26 mouse cellular contexts compared by ENCODE assay signal in the genomic region with DNA sequence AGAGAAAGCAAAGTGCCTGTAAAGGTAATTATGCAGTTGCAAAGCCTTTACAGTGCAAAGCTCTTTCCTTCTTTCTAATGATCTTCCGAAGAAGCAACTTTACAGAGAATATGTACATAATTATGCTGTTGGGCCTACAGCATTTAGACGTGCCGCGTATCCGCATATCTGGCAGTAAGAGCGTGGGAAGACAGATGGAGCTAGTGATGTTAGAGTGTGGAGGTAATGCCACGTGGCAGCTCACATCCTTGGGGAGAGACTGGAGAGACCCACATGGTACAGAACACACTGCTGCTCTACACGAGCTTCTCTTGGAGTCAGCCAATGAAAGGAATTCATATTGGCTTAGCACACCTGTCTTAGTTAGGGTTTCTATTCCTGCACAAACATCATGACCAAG. TPM values are rescaled to one million over a fixed set of nuclear protein-coding genes. Genes with fewer than 3 reads are reported as not detected.
DNase-seq lines count a peak whose midpoint lies in the region; ATAC-seq and TF ChIP-seq lines count a peak whose summit lies in the region.
"Had no signal": no experiment of that assay in that cellular context is flagged by ENCODE, and none has a peak within 500 bp of the region (broad histone marks: within the 10 kb centered on the region; RNA-seq: fewer than 3 reads in every experiment).

No protein-coding gene starts in this region.

- H3K36me3 ChIP-seq in forebrain, postnatal 0 days (ENCODE audit: insufficient read depth) = no peaks in the 10 kb centered on the region
- no peaks in the 10 kb centered on the region for H3K36me3 ChIP-seq in forebrain, embryonic 11.5 days (ENCODE audit: control insufficient read depth, insufficient read depth, low read length)
- H3K36me3 ChIP-seq: embryonic facial prominence, embryonic 13.5 days; heart, embryonic 13.5 days; kidney, embryonic 15.5 days; midbrain, embryonic 15.5 days; neural tube, embryonic 12.5 days had no signal

- no peak overlapping the region for H3K4me3 ChIP-seq in forebrain, postnatal 0 days (ENCODE audit: low read depth, low read length)
- no peak overlapping the region for H3K4me3 ChIP-seq in forebrain, embryonic 11.5 days (ENCODE audit: low read depth, low read length)
- H3K4me3 ChIP-seq: embryonic facial prominence, embryonic 13.5 days; heart, adult 2 months; heart, embryonic 13.5 days; kidney, embryonic 15.5 days; midbrain, embryonic 15.5 days; neural tube, embryonic 12.5 days had no signal

- no peak overlapping the region for H3K27ac ChIP-seq in forebrain, postnatal 0 days (ENCODE audit: low read depth, low read length)
- no peak overlapping the region for H3K27ac ChIP-seq in forebrain, embryonic 11.5 days (ENCODE audit: low read depth, low read length)
- H3K27ac ChIP-seq: embryonic facial prominence, embryonic 13.5 days; heart, adult 2 months; heart, embryonic 13.5 days; kidney, embryonic 15.5 days; macrophage; midbrain, embryonic 15.5 days; neural tube, embryonic 12.5 days had no signal

- ATAC-seq in forebrain, postnatal 0 days = peak; percentile 87
- ATAC-seq in forebrain, embryonic 11.5 days (replicated peaks; ENCODE audit: low FRiP score) = no peak
- ATAC-seq: CD4-positive, CD25-positive, alpha-beta regulatory T cell, adult 4 months; liver, postnatal 0 days; lung, postnatal 0 days; midbrain, embryonic 15.5 days; Patski had no signal

- no peak for TF ChIP-seq CTCF in forebrain, postnatal 0 days (IDR thresholded peaks at IDR 0.05; ENCODE audit: low read depth)

- no peak overlapping the region for H3K4me2 ChIP-seq in forebrain, postnatal 0 days (ENCODE audit: low read depth)
- no peak overlapping the region for H3K4me2 ChIP-seq in forebrain, embryonic 11.5 days (ENCODE audit: low read depth, low read length, severe bottlenecking)
- H3K4me2 ChIP-seq: embryonic facial prominence, embryonic 13.5 days; heart, embryonic 13.5 days; kidney, embryonic 15.5 days; midbrain, embryonic 15.5 days; neural tube, embryonic 12.5 days had no signal

- H3K27me3 ChIP-seq in forebrain, postnatal 0 days (ENCODE audit: insufficient read depth, low read length) = no peaks in the 10 kb centered on the region
- H3K27me3 ChIP-seq in forebrain, embryonic 11.5 days (ENCODE audit: control insufficient read depth, insufficient read depth, low read length) = no peaks in the 10 kb centered on the region
- H3K27me3 ChIP-seq: embryonic facial prominence, embryonic 13.5 days; heart, embryonic 13.5 days; kidney, embryonic 15.5 days; midbrain, embryonic 15.5 days; neural tube, embryonic 12.5 days; Patski had no signal

- whole genome bisulfite sequencing in forebrain, postnatal 0 days = 64% methylated on average over 8 of the region's 8 CpGs
- 94% methylated on average over 8 of the region's 8 CpGs for WGBS in forebrain, embryonic 11.5 days

- no peaks in the 10 kb centered on the region for H3K4me1 ChIP-seq in forebrain, postnatal 0 days (ENCODE audit: insufficient read depth)
- H3K4me1 ChIP-seq in forebrain, embryonic 11.5 days (replicated peaks; ENCODE audit: control insufficient read depth, insufficient read depth, low read length) = no peaks in the 10 kb centered on the region
- H3K4me1 ChIP-seq: neural tube, embryonic 12.5 days had no signal

- H3K9ac ChIP-seq in forebrain, postnatal 0 days = no peak overlapping the region
- H3K9ac ChIP-seq in forebrain, embryonic 11.5 days (ENCODE audit: low read length) = no peak overlapping the region
- H3K9ac ChIP-seq: embryonic facial prominence, embryonic 13.5 days; heart, embryonic 13.5 days; kidney, embryonic 15.5 days; liver, postnatal 0 days; midbrain, embryonic 15.5 days; neural tube, embryonic 12.5 days had no signal

- DNase-seq in forebrain, postnatal 0 days = peak; percentile 54
- no peak for DNase-seq in forebrain, embryonic 11.5 days (ENCODE audit: low spot score)
- peak; percentile 65 for DNase-seq in layer of hippocampus, adult 9-11 months
- no peak for DNase-seq in layer of hippocampus, postnatal 36 days
- DNase-seq in brain, adult 2 months (ENCODE audit: low read depth, low spot score) = peak; percentile 87
- DNase-seq in right cerebral cortex, postnatal 10 days (ENCODE audit: low spot score in 2 of 2) = peak; percentile 57 to 75
- DNase-seq in embryo, embryonic 10 days (ENCODE audit: low spot score) = no peak
- DNase-seq: cerebellum, adult 18-20 months; cerebellum, postnatal 14 days; gastrocnemius, postnatal 36 days; heart, adult 2 months; heart, postnatal 14 days; kidney, adult 11 months; kidney, postnatal 36 days; liver, postnatal 0 days; retina, postnatal 1 day; thymus, postnatal 14 days had no signal

- H3K9me3 ChIP-seq in forebrain, postnatal 0 days (ENCODE audit: low read length) = no peaks in the 10 kb centered on the region
- no peaks in the 10 kb centered on the region for H3K9me3 ChIP-seq in forebrain, embryonic 11.5 days (ENCODE audit: control insufficient read depth, low read length)
- H3K9me3 ChIP-seq: embryonic facial prominence, embryonic 13.5 days; heart, embryonic 13.5 days; kidney, embryonic 15.5 days; midbrain, embryonic 15.5 days; neural tube, embryonic 12.5 days had no signal

RNA-seq across cellular contexts. Expression of a gene that starts 39.5 kb away (rescaled TPM):
- 34.3 and 41.2 TPM in 2 replicates for total RNA-seq in forebrain, postnatal 0 days (2014; rRNA removed)
- 52.0 and 72.1 TPM in 2 replicates for polyA plus RNA-seq in forebrain, postnatal 0 days (2015; fragmentation: Nextera tagmentation; extraction: Ambion mirVana)
- 16.9 and 17.0 TPM in 2 replicates for polyA plus RNA-seq in forebrain, embryonic 11.5 days (2014; fragmentation: Nextera tagmentation; extraction: Ambion mirVana)
- 100 to 1,000 TPM; 159 to 165 TPM for total RNA-seq in layer of hippocampus, postnatal 36 days (2021)

Comparison
In these comparisons a context has a peak if more than half of its experiments do, and no peak if none do; other contexts are left out.
1. DNase-seq: peak in forebrain, postnatal 0 days (single experiment), layer of hippocampus, adult 9-11 months (single experiment), brain, adult 2 months (single experiment) and right cerebral cortex, postnatal 10 days (2 of 2); none in forebrain, embryonic 11.5 days (single experiment), layer of hippocampus, postnatal 36 days (0 of 2) and embryo, embryonic 10 days (single experiment).